Mouse (Mus musculus) thymus, postnatal 25 days (tissue): Measurements from ENCODE around the gene Skp2.
"Not testable (repeated sequence)": the region's sequence is repeated elsewhere in the genome, so short reads cannot be mapped to it uniquely, and the experiment has no call there.

Experiments
- DNase-seq: peaks from one replicate; pipeline ENCODE4 v3.0.0; 2022

Skp2 gene

GRCm38 (mm10) chr15:9155325-9155724, at the start of gene Skp2:
Skp2 (minus strand) TSS chr15:9155425.
- DNase-seq = no peak

- no peak for DNase-seq
These were observed 43.2 kb upstream of the Skp2 start for GRCm38 (mm10) chr15:9198421-9198820.

GRCm38 (mm10) chr15:9192685-9193084, 37.5 kb upstream of the Skp2 start:
- DNase-seq = not testable (repeated sequence)

- DNase-seq = no peak
These were observed 34.6 kb upstream of the Skp2 start for GRCm38 (mm10) chr15:9189796-9190195.

- no peak for DNase-seq
These were observed 28.8 kb upstream of the Skp2 start for GRCm38 (mm10) chr15:9183995-9184394.

- DNase-seq = no peak
These were observed 21.8 kb upstream of the Skp2 start for GRCm38 (mm10) chr15:9177038-9177437.

GRCm38 (mm10) chr15:9164125-9164524, 8.9 kb upstream of the Skp2 start:
- no peak for DNase-seq

- DNase-seq = no peak
These were observed 7.4 kb upstream of the Skp2 start for GRCm38 (mm10) chr15:9162557-9163070.

GRCm38 (mm10) chr15:9140684-9141171, 14.5 kb downstream of the Skp2 start:
- DNase-seq = no peak

GRCm38 (mm10) chr15:9140252-9140680, 15.0 kb downstream of the Skp2 start, which contains the start of gene Lmbrd2:
Lmbrd2 (plus strand) TSS chr15:9140550.
- DNase-seq = peak; percentile 96

GRCm38 (mm10) chr15:9139447-9139846, 15.8 kb downstream of the Skp2 start:
- no peak for DNase-seq

GRCm38 (mm10) chr15:9134891-9135507, 20.2 kb downstream of the Skp2 start:
- DNase-seq = no peak

- DNase-seq = no peak
These were observed 22.4 kb downstream of the Skp2 start for GRCm38 (mm10) chr15:9132693-9133443.

GRCm38 (mm10) chr15:9131499-9131888, 23.7 kb downstream of the Skp2 start:
- no peak for DNase-seq

GRCm38 (mm10) chr15:9130772-9131498, 24.3 kb downstream of the Skp2 start:
- DNase-seq = no peak

- DNase-seq = no peak
These were observed 28.0 kb downstream of the Skp2 start for GRCm38 (mm10) chr15:9127051-9127791.

- DNase-seq = no peak
These were observed 30.4 kb downstream of the Skp2 start for GRCm38 (mm10) chr15:9124856-9125255.

GRCm38 (mm10) chr15:9122989-9123388, 32.2 kb downstream of the Skp2 start:
- no peak for DNase-seq

GRCm38 (mm10) chr15:9120081-9120480, 35.1 kb downstream of the Skp2 start:
- DNase-seq = peak; percentile 19

GRCm38 (mm10) chr15:9118852-9119251, 36.4 kb downstream of the Skp2 start:
- no peak for DNase-seq

- DNase-seq = no peak
These were observed 40.6 kb downstream of the Skp2 start for GRCm38 (mm10) chr15:9114599-9114998.

GRCm38 (mm10) chr15:9114131-9114530, 41.1 kb downstream of the Skp2 start:
- DNase-seq = no peak

GRCm38 (mm10) chr15:9113556-9113955, 41.7 kb downstream of the Skp2 start:
- DNase-seq = no peak
